Mouse (Mus musculus): Measurements from ENCODE around the gene Myo6. TPM values are rescaled to one million over a fixed set of nuclear protein-coding genes. Genes with fewer than 3 reads are reported as not detected.

The Myo6 gene
- total RNA-seq (2021), result 10 to 100 TPM; 57.4 to 60.5 TPM
- long read RNA-seq, experiment 1, full-length matches to known transcripts, result 17 of 36 reads
- long read RNA-seq, experiment 1, partial matches to known transcripts, result 8 of 36 reads
- long read RNA-seq, experiment 1, other reads (novel, unspliced or antisense), result 11 of 36 reads
- long read RNA-seq, experiment 2, full-length matches to known transcripts, result 7 of 20 reads
- long read RNA-seq, experiment 2, partial matches to known transcripts, result 1 of 20 reads
- long read RNA-seq, experiment 2, other reads (novel, unspliced or antisense), result 12 of 20 reads

- peak; percentile 93 to 95 for DNase-seq (ENCODE audit: low spot score in 2 of 2)
These were observed at the start of gene Myo6 for GRCm38 (mm10) chr9:80164611-80165474. Gene Myo6, plus strand, starts transcription at chr9:80165031.

GRCm38 (mm10) chr9:80145992-80146587, 18.7 kb upstream of the Myo6 start:
- no peak for DNase-seq (ENCODE audit: low spot score in 2 of 2)

GRCm38 (mm10) chr9:80149594-80149993, 15.2 kb upstream of the Myo6 start:
- no peak for DNase-seq (ENCODE audit: low spot score in 2 of 2)

DNA sequence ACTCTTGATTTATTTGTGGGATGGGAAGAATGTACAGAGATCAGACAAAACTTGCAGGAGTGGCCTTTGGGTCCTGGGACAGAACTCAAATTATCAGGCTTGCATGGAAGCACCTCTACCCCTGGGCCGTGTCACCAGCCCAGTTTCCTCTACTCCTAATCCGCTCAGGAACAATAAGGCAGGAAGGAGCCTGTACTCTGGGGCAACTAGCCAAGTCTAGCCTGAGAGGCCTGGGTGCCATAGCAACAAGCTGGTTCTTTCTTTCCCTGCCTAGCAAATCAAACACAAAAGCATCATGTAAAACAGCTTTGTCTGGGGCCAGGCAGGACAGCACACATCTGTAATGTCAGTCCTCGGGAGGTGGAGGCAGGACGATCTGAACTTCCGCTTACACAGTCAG, 9.6 kb upstream of the Myo6 start:
- DNase-seq (ENCODE audit: low spot score in 2 of 2), result peak; percentile 24 to 48

DNA sequence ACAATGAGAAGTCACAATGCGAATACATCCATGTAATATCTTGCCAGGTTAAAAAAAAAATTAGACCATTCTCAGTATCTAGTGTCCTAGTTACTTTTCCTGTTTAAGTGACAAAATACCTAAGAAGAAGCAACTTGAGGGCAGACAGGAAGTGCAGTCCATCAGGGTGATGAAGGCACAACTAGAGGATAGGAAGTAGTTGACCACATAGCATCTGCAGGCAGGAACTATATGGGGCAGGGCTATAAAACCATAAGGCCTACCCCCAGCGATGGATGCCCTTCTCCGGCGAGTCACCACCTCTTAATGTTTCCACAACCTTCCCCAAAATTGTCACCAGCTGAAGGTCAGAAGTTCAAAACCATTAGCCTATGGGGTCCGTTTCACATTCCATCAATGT, 8.1 kb upstream of the Myo6 start:
- no peak for DNase-seq (ENCODE audit: low spot score in 2 of 2)

DNA sequence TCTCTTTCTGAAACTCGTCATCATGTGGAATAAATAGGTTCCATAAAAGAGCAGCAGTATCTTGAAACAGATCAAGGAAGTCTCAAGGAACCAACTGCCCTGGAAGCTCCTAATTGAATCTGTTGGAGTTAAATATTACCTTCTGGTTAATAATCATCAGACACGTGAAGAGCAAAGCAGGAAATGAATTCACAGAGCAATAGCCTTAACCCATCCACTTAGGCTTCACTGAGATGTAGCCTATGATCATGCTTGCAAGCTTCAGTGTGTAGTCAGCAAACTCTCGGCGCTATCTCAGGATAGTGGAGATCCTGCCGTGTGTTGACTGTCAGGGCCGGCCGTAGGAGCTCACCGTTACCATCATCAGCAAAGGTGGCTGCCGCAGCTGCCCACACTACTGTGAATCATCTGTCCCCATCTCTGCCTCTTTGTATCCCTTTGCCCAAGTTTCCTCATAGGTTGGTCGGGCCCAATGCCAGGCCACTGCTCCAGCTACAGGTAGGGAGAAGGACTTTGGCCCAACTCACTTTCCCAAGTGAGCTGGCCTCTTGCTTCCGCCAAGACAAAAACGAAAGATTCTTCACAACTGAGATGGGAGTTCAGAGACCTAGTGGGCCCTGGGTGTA, 6.9 kb upstream of the Myo6 start:
- no peak for DNase-seq (ENCODE audit: low spot score in 2 of 2)

DNA sequence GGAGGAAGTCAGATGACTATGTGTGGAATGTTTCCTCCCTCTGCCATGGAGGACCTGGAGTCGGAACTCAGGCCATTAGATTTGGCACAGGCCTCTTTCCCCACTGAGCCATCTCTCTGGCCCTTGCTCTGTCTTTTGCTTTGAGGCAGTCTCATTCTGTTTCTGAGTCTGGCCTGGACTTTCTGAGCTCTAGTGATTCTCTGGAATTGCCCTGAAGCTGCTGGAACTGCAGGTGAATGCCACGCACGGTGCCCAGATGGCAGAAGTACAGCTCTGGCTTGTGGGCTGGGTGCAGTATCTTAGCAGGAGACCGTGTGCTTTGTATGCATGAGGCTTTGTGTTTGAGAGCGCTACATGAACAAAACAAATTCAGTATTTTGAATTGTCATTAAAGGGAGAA, 5.9 kb upstream of the Myo6 start:
- DNase-seq (ENCODE audit: low spot score in 2 of 2), result no peak

- DNase-seq (ENCODE audit: low spot score in 2 of 2), result no peak
These were observed 3.4 kb upstream of the Myo6 start for GRCm38 (mm10) chr9:80161451-80161850.

DNA sequence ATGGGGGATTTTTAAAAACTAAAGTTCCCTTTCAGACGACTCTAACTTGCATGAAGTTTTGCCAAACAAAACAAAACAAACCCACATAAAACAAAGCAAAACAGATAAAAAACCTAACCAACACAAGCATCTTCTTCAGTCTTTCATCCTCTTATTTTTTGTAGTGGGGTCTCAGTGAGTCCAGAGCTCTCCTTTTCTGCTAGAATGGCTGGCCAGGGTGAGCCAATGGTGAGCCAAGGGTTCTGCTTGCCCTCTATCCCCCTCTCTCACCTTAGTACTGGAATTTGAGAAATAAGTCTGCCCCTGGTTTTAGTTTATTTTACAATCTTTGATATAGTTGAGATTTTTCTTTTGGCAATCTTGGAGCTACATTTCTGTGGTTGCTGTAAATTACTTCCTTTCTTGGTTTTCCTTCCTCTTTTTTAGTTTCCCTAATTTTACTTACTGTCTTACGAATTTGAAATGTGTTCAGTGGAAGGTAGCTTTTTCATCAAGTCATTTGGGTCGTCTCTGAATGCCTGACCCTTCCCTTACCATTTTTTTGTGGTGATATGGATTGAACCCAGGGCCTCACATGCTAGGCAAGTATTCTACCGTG, 1.6 kb upstream of the Myo6 start:
- DNase-seq (ENCODE audit: low spot score in 2 of 2), result no peak

GRCm38 (mm10) chr9:80164191-80164590, 640 bp upstream of the Myo6 start:
- no peak for DNase-seq (ENCODE audit: low spot score in 2 of 2)

DNA sequence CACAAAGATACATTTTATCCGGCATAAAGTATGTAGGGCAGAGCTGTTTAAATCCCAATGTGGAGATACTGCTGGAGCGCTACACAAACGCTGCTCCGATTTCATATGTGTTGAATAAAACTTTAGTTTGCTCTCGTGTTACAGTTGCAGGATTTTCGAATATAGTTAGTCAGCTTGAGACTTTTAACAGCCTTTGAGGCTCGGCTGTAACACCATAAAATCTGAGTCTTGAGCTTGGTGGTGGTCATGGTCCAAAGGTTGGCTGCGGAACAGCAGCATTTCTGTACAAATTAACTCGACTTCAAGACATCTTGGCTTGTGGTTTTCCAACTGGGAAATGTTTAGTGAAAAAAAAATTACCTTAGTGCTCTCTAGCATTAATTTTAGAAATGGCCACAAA, 859 bp downstream of the Myo6 start:
- DNase-seq (ENCODE audit: low spot score in 2 of 2), result no peak

DNA sequence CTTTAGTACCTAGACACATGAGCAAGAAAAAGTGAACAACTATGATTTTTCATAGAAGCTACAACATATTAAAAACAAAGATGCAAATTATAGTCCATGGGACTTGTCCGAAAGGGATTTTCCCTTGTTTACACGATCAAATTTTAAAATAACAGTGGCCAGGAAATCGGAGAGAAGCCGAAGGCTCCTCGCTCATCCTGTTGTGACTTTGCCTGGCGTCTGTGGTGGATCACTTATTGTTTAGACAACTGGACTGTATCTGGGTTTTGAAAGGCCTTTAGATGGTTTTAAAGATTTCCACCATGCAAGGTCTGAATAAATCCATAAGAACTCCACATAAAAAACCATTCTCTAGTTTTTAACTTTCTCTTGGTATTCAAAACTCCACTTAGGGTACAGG, 1.6 kb downstream of the Myo6 start:
- no peak for DNase-seq (ENCODE audit: low spot score in 2 of 2)

DNA sequence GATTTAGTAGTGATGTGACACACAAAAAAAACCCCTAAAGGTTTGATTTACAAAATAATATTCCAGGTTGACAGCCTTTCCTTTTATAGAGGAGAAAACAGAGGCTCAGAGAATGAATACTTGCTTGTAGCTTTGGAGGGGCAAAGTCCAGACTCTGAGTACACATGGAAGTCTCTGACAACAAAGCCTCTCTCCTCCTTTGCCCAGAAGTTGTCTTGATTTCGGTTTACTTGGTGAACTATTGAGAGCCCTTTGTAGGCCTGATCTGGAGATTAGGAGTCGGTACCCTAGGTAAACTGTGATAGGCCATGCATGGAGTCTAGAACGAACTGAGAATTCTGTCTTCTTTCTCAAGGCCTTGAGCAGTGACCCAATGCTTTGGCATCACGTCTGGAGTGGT, 2.3 kb downstream of the Myo6 start:
- no peak for DNase-seq (ENCODE audit: low spot score in 2 of 2)

DNA sequence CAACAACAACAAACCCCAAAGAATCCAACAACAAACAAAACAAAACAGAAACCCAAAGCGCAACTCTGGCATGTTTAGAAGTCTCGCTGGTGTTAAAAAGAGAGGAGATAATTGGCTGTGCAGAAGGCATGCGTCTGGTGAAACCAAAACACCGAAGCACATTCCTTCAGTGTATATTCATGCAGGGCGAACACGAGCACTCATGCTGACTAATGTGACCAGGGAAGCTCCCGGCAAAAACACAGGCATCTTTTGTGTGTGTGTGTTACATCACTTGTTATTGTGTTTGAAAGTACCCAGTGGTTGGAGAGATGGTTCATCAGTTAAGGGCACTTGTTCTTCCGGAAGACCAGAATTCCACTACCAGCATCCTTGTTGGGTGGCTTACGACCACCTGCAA, 4.7 kb downstream of the Myo6 start:
- no peak for DNase-seq (ENCODE audit: low spot score in 2 of 2)

DNA sequence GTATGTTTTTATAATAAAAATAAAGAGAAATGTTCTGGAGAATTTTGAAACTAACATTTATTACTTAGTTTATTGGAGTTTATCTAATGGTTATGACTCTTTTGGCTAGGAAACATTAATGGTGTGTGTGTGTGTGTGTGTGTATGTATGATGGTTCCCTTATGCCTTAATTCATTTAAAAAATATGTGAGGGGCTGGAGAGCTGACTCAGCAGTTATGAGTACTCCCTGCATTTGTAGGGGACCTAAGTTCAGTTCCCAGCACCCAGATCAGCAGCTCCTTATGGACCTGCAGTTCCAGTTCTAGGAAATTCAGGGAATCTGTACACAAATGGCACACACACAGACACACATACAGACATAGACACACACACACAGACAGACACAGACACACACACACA, 6.4 kb downstream of the Myo6 start:
- no peak for DNase-seq (ENCODE audit: low spot score in 2 of 2)

DNA sequence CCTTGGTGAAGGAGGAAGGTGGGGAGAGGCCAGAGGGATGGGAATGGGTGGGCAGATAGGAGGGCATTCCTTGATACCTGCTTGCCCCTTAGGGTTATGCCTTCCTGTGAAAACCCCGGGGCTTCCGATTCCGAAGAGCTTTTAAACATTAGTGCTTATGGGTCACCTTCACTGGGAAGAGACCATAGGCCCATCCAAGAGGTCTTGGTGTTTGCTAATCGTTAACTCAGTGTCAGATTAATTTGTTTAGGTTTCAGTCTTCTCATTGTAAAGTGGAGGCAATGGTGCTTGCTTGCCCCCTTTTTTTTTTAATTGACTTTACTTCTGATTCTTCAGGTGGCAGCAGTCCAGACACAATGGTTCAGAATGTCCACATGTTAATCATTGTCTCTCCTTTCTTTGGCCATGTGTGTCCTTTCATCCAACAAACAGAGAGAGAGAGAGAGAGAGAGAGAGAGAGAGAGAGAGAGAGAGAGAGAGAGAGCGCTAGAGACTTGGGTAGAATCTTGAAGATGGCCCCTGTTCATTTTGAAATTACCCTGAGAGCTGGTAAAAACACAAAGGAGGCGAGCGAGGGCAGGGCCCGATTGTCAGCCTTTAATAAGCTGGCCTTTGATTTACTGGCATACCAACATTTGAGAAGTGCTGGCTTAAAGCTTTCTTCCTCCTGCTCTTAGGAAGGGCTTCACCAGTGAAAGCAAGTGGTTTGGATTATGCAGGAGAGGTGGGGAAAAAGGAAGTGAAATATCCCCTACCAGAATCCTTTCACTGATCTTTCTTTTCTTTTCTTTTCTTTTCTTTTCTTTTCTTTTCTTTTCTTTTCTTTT, 7.8 kb downstream of the Myo6 start:
- DNase-seq (ENCODE audit: low spot score in 2 of 2), result no peak

- DNase-seq (ENCODE audit: low spot score in 2 of 2), result no peak
These were observed 8.8 kb downstream of the Myo6 start for GRCm38 (mm10) chr9:80173629-80174028.

DNA sequence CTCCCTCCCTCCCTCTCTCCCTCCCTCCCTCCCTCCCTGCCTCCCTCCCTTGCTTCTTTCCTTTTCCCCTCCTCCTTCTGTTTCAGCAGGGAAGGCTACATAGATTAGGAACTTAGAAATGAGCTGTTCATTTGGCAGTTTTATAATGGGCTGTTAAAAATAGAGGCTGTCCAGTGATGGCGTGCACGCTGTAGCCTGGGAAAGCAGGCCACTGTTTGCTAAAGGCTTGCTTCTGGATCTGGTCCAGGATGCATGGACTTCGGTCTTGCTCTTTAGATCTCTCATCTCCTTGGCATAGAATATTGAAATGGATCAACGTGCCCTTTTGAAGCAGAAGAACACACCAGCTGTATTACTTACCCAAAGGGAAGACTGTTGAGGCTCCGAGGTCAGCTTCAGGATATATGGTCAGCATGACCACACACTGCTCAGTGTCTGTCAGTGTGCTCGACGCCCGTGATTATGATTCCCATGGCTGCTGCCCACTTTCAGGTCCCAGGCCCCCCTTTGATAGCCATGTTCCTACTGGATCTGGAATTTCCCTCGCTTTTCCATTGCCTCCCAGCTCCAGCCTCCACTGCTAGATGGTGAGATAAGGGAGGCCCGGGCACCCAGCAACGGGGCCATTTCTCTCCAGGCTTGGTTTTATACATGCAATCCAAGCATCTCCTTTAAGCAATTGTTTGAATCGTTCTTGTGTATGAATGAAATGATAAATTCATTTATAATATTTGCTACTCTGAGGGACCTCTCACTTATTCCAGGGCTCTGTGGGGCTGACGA, 12.1 kb downstream of the Myo6 start:
- DNase-seq (ENCODE audit: low spot score in 2 of 2), result no peak

DNA sequence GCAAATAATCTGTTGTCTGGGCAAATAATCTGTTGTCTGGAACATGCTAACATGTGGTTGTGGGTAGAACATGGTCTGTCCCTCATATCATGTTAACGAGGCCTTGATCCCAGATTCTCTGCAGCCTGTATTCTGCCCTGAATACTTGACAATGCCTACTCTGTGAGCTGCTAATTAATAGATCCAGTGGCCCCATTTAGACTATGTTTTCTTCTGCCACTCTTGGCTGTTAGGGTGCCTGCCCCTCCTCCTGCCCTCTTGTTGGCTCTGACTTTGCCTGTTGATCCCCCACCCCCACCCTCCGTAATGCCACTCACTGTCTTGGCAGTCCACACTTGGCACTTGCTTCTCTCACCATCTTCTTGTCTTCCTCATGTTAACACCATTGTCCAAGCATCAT, 13.8 kb downstream of the Myo6 start:
- no peak for DNase-seq (ENCODE audit: low spot score in 2 of 2)

GRCm38 (mm10) chr9:80179688-80180087, 14.9 kb downstream of the Myo6 start:
- DNase-seq (ENCODE audit: low spot score in 2 of 2), result no peak

Measured in left cerebral cortex, adult 18-20 months (tissue).